Mouse (Mus musculus): ENCODE measurements at regions not wholly inside any gene's neighbourhood (a gene's known extent, or its start where the extent isn't known, plus 50 kb on each side); places are given as distances from the start of the nearest gene placed in this dataset.
A peak's percentile ranks its signal among the peaks of the same experiment; 100 is the strongest.

GRCm38 (mm10) chr12:107624446-107624845 is 136.0 kb downstream of the 3110018I06Rik start:
- Histone ChIP-seq H3K27ac (ENCODE audit: low read depth) (no peak overlapping the region), H3K4me2 (ENCODE audit: low read length) (no peak overlapping the region), H3K27me3 (replicated peaks; ENCODE audit: control insufficient read depth, insufficient read depth, low read length) (no peaks in the 10 kb centered on the region), H3K9ac (ENCODE audit: low read length) (no peak overlapping the region), H3K4me1 (replicated peaks; ENCODE audit: control insufficient read depth, insufficient read depth, low read length) (no peaks in the 10 kb centered on the region), H3K36me3 (ENCODE audit: control insufficient read depth, insufficient read depth, low read length) (no peaks in the 10 kb centered on the region), H3K4me3 (ENCODE audit: low read depth, low read length) (no peak overlapping the region), H3K9me3 (ENCODE audit: control insufficient read depth, low read length) (no peaks in the 10 kb centered on the region)
- DNase-seq (ENCODE audit: low spot score) (peak; percentile 40), ATAC-seq (replicated peaks; ENCODE audit: low FRiP score, low TSS enrichment, low read depth) (no peak)
- 81% methylated on average over 3 of the region's 3 CpGs for WGBS

DNA sequence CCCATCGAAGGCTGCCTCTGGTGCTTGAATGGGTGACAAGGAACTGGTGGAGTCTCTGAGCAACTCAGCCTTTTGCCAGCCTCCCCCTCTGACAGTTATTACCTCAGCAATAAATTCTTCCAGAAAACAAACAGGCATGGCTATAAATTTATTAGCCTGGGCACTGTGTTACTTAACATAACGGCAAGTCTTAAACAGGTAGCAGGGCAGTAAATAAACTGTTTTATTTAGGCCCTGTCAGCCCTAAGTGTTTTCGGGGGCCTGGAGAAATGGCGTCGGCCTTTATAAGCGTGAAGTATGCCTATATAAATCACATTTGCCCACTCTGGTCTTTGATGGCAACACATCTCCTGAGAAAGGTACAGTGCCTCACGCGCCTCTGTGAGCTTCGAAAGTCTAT is 159.6 kb downstream of the 3110018I06Rik start:
- no peaks in the 10 kb centered on the region for H3K27me3 ChIP-seq (replicated peaks; ENCODE audit: control insufficient read depth, insufficient read depth, low read length)
- no peaks in the 10 kb centered on the region for H3K9me3 ChIP-seq (ENCODE audit: control insufficient read depth, low read length)
- H3K4me2 ChIP-seq (ENCODE audit: low read length): no peak overlapping the region
- WGBS: 56% methylated on average over 9 of the region's 9 CpGs
- no peak for DNase-seq (ENCODE audit: low spot score)
- H3K4me1 ChIP-seq (replicated peaks; ENCODE audit: control insufficient read depth, insufficient read depth, low read length): no peaks in the 10 kb centered on the region; the same call in 1 of the 2 replicates
- H3K27ac ChIP-seq (ENCODE audit: low read depth): no peak overlapping the region
- no peak for ATAC-seq (replicated peaks; ENCODE audit: low FRiP score, low TSS enrichment, low read depth)
- no peak overlapping the region for H3K9ac ChIP-seq (ENCODE audit: low read length)
- H3K4me3 ChIP-seq (ENCODE audit: low read depth, low read length): no peak overlapping the region
- H3K36me3 ChIP-seq (ENCODE audit: control insufficient read depth, insufficient read depth, low read length): no peaks in the 10 kb centered on the region

- no peak for ATAC-seq (replicated peaks; ENCODE audit: low FRiP score, low TSS enrichment, low read depth)
- 55% methylated on average over 3 of the region's 3 CpGs for WGBS
- H3K4me3 ChIP-seq (ENCODE audit: low read depth, low read length): no peak overlapping the region
- no peaks in the 10 kb centered on the region for H3K36me3 ChIP-seq (ENCODE audit: control insufficient read depth, insufficient read depth, low read length)
- H3K9me3 ChIP-seq (ENCODE audit: control insufficient read depth, low read length): no peaks in the 10 kb centered on the region
- no peak for DNase-seq (ENCODE audit: low spot score)
- no peak overlapping the region for H3K27ac ChIP-seq (ENCODE audit: low read depth)
- H3K9ac ChIP-seq (ENCODE audit: low read length): no peak overlapping the region
- no peaks in the 10 kb centered on the region; the same call in 1 of the 2 replicates for H3K4me1 ChIP-seq (replicated peaks; ENCODE audit: control insufficient read depth, insufficient read depth, low read length)
- H3K4me2 ChIP-seq (ENCODE audit: low read length): no peak overlapping the region
- H3K27me3 ChIP-seq (replicated peaks; ENCODE audit: control insufficient read depth, insufficient read depth, low read length): no peaks in the 10 kb centered on the region
These were observed 163.8 kb downstream of the 3110018I06Rik start for GRCm38 (mm10) chr12:107652126-107652728.

DNA sequence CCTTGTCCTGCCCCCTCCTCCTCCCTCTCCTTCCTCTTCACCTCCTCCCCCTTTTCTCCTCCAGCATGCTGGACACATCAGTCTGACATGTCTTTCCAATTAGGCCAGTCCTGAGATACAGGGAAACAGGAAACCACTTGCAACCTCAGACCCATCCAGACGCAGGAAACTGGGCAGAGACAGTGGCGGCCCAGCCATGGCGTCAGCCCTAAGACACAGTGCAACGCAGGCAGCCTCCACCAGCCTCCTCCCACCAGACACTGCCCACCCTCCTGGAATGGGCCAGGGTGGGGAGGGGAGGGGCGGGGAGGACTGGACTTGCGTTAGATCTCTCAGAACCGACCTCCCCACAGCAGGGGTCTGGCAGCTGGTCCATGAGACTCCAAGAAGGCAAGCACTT is 164.7 kb downstream of the 3110018I06Rik start:
- no peaks in the 10 kb centered on the region; the same call in 1 of the 2 replicates for H3K4me1 ChIP-seq (replicated peaks; ENCODE audit: control insufficient read depth, insufficient read depth, low read length)
- no peak overlapping the region for H3K4me3 ChIP-seq (ENCODE audit: low read depth, low read length)
- no peak overlapping the region for H3K4me2 ChIP-seq (ENCODE audit: low read length)
- no peak overlapping the region for H3K27ac ChIP-seq (ENCODE audit: low read depth)
- DNase-seq (ENCODE audit: low spot score) (no peak), ATAC-seq (replicated peaks; ENCODE audit: low FRiP score, low TSS enrichment, low read depth) (0 out of 2 replicates have a peak, but pooled peaks have one; percentile 58)
- H3K9me3 ChIP-seq (ENCODE audit: control insufficient read depth, low read length): no peaks in the 10 kb centered on the region
- H3K27me3 ChIP-seq (replicated peaks; ENCODE audit: control insufficient read depth, insufficient read depth, low read length): no peaks in the 10 kb centered on the region
- H3K9ac ChIP-seq (ENCODE audit: low read length): no peak overlapping the region
- no peaks in the 10 kb centered on the region for H3K36me3 ChIP-seq (ENCODE audit: control insufficient read depth, insufficient read depth, low read length)
- WGBS: 14% methylated on average over 7 of the region's 7 CpGs

DNA sequence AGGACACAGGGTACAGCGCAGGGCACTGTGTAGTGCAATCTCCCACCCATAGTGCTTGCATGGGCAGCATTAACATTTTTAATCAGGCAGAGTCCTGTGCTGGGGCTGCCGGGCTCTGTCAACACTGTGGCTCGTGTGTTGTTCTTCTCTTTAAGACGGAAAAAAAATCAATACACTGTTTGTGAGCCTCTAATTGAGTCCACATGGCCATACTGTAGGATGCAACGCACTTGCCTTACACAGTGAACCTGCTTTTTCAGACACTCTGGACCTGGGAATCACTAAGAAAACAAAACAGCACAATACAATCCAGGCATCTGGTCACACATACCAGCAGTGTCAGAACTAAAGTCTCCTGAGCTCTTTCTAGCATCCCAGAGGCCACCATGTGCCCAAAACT is 168.4 kb downstream of the 3110018I06Rik start:
- H3K36me3 ChIP-seq (ENCODE audit: control insufficient read depth, insufficient read depth, low read length): no peaks in the 10 kb centered on the region
- no peaks in the 10 kb centered on the region for H3K9me3 ChIP-seq (ENCODE audit: control insufficient read depth, low read length)
- H3K9ac ChIP-seq (ENCODE audit: low read length): no peak overlapping the region
- H3K4me2 ChIP-seq (ENCODE audit: low read length): no peak overlapping the region
- H3K27ac ChIP-seq (ENCODE audit: low read depth): no peak overlapping the region
- ATAC-seq (replicated peaks; ENCODE audit: low FRiP score, low TSS enrichment, low read depth): no peak
- no peak overlapping the region for H3K4me3 ChIP-seq (ENCODE audit: low read depth, low read length)
- WGBS: 63% methylated on average over 5 of the region's 5 CpGs
- no peaks in the 10 kb centered on the region; the same call in 1 of the 2 replicates for H3K4me1 ChIP-seq (replicated peaks; ENCODE audit: control insufficient read depth, insufficient read depth, low read length)
- DNase-seq (ENCODE audit: low spot score): no peak
- no peaks in the 10 kb centered on the region for H3K27me3 ChIP-seq (replicated peaks; ENCODE audit: control insufficient read depth, insufficient read depth, low read length)

DNA sequence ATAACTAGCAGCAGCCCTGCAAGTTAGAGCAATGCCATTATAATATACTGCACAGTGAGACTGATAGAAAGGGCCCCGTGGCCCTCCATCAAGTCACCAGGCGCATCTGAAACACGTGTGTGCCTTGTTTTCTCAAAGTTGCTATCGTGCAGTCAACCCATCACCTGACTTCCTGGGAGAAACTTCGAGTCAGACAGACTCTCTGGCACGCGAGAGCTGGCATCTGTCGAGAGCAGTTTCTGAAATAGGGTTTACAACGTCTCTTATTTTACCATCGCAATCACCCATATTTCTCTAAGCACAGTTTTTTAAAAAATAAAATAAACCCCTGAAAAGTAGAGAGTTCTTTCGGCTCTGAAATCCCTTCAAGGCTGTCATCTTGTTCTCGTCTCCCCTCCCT is 169.8 kb downstream of the 3110018I06Rik start:
- no peak overlapping the region for H3K9ac ChIP-seq (ENCODE audit: low read length)
- no peak for DNase-seq (ENCODE audit: low spot score)
- H3K36me3 ChIP-seq (ENCODE audit: control insufficient read depth, insufficient read depth, low read length): no peaks in the 10 kb centered on the region
- no peak overlapping the region for H3K27ac ChIP-seq (ENCODE audit: low read depth)
- H3K9me3 ChIP-seq (ENCODE audit: control insufficient read depth, low read length): no peaks in the 10 kb centered on the region
- no peak overlapping the region for H3K4me3 ChIP-seq (ENCODE audit: low read depth, low read length)
- no peak for ATAC-seq (replicated peaks; ENCODE audit: low FRiP score, low TSS enrichment, low read depth)
- no peak overlapping the region for H3K4me2 ChIP-seq (ENCODE audit: low read length)
- WGBS: 82% methylated on average over 12 of the region's 12 CpGs
- H3K27me3 ChIP-seq (replicated peaks; ENCODE audit: control insufficient read depth, insufficient read depth, low read length): no peaks in the 10 kb centered on the region
- H3K4me1 ChIP-seq (replicated peaks; ENCODE audit: control insufficient read depth, insufficient read depth, low read length): no peaks in the 10 kb centered on the region

DNA sequence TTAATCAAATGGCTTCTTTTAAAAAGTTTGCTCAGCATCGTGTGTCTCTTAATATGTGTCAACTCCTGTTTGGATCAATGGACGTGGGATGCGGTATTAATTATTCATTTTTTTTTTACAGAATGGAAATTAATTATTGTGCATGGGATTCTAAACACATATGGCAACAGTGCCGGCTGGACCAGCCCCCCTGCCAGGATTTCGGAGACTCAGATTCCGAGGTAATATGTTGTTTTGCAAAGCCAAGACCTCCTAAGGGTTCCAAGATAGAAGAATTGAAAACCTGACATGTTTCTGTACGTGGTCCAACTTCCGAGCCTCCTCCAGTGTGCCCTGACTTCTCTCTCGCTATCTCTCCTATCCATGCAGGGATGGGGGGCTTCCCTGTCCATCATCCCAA is 170.4 kb downstream of the 3110018I06Rik start:
- H3K9me3 ChIP-seq (ENCODE audit: control insufficient read depth, low read length): no peaks in the 10 kb centered on the region
- H3K4me2 ChIP-seq (ENCODE audit: low read length): no peak overlapping the region
- H3K4me1 ChIP-seq (replicated peaks; ENCODE audit: control insufficient read depth, insufficient read depth, low read length): no peaks in the 10 kb centered on the region
- WGBS: 84% methylated on average over 9 of the region's 9 CpGs
- no peak overlapping the region for H3K9ac ChIP-seq (ENCODE audit: low read length)
- H3K4me3 ChIP-seq (ENCODE audit: low read depth, low read length): no peak overlapping the region
- H3K27me3 ChIP-seq (replicated peaks; ENCODE audit: control insufficient read depth, insufficient read depth, low read length): no peaks in the 10 kb centered on the region
- H3K27ac ChIP-seq (ENCODE audit: low read depth): no peak overlapping the region
- ATAC-seq (replicated peaks; ENCODE audit: low FRiP score, low TSS enrichment, low read depth) (no peak), DNase-seq (ENCODE audit: low spot score) (no peak)
- no peaks in the 10 kb centered on the region for H3K36me3 ChIP-seq (ENCODE audit: control insufficient read depth, insufficient read depth, low read length)

DNA sequence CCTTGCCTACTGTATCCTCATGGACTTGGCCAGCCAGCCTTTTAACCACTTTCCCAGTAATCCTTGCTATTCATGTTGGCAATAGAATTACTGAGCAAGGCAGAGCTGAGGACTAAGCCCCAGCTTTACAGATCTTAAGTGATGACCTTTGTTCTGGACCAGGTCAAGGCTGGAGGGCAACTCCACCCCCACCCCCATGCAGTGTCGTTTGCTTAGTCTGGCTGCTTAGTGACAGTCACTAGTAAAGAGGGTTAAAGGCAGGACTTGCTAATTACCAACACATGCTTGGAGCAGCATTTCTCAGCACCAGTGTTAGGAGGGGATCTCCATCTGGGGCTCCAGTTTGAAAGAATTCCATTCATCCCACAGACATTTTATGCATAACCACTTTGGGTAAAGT is 174.2 kb downstream of the 3110018I06Rik start:
- Histone ChIP-seq H3K4me2 (ENCODE audit: low read length) (no peak overlapping the region), H3K4me3 (ENCODE audit: low read depth, low read length) (no peak overlapping the region), H3K36me3 (ENCODE audit: control insufficient read depth, insufficient read depth, low read length) (no peaks in the 10 kb centered on the region), H3K4me1 (replicated peaks; ENCODE audit: control insufficient read depth, insufficient read depth, low read length) (no peaks in the 10 kb centered on the region), H3K27me3 (replicated peaks; ENCODE audit: control insufficient read depth, insufficient read depth, low read length) (no peaks in the 10 kb centered on the region), H3K9me3 (ENCODE audit: control insufficient read depth, low read length) (no peaks in the 10 kb centered on the region), H3K9ac (ENCODE audit: low read length) (no peak overlapping the region), H3K27ac (ENCODE audit: low read depth) (no peak overlapping the region)
- 8% methylated on average over 1 of the region's 1 CpGs for WGBS
- DNase-seq (ENCODE audit: low spot score): no peak
- no peak for ATAC-seq (replicated peaks; ENCODE audit: low FRiP score, low TSS enrichment, low read depth)

DNA sequence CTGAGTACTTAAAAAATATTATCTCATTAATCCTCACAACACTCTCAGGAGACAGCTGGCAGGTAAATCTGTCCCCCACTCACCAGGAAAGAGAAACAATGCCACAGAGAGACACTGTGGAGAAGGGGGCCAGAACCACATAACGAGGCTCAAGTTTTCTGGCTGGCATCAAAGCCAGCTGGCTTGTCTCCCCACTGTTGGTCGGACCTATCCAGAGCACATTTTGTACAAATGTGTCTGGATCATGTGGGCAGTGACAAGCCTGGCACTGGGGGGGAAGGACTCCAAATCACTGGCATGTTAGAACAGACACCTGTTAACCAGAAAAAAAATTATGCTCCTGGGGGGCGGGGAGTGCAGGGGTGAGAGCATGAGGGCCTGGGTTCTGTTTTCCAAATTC is 179.4 kb downstream of the 3110018I06Rik start:
- H3K36me3 ChIP-seq (ENCODE audit: control insufficient read depth, insufficient read depth, low read length): no peaks in the 10 kb centered on the region
- DNase-seq (ENCODE audit: low spot score): no peak
- no peak for ATAC-seq (replicated peaks; ENCODE audit: low FRiP score, low TSS enrichment, low read depth)
- H3K9me3 ChIP-seq (ENCODE audit: control insufficient read depth, low read length): no peaks in the 10 kb centered on the region
- no peak overlapping the region for H3K27ac ChIP-seq (ENCODE audit: low read depth)
- H3K27me3 ChIP-seq (replicated peaks; ENCODE audit: control insufficient read depth, insufficient read depth, low read length): no peaks in the 10 kb centered on the region
- no peak overlapping the region for H3K4me3 ChIP-seq (ENCODE audit: low read depth, low read length)
- H3K9ac ChIP-seq (ENCODE audit: low read length): no peak overlapping the region
- no peaks in the 10 kb centered on the region for H3K4me1 ChIP-seq (replicated peaks; ENCODE audit: control insufficient read depth, insufficient read depth, low read length)
- no peak overlapping the region for H3K4me2 ChIP-seq (ENCODE audit: low read length)
- 84% methylated on average over 3 of the region's 3 CpGs for WGBS
